Mouse (Mus musculus) bone marrow, adult 2 months (tissue): ENCODE measurements around the gene Jag1.

Experiments used
- CTCF ChIP-seq: fragments of 200-500 bp; IDR thresholded peaks from 2 replicates; pipeline ENCODE4 v1.5.1; 2011; ENCODE audit warnings: low read length, control low read depth; ENCODE audit not compliant: control insufficient read depth, insufficient read depth
- POLR2A ChIP-seq: fragments of 200-500 bp; IDR thresholded peaks from 2 replicates; pipeline ENCODE4 v1.6.1; 2011; ENCODE audit warnings: low read depth, mild to moderate bottlenecking, control low read depth, low read length, borderline replicate concordance; ENCODE audit not compliant: control insufficient read depth

- TF ChIP-seq CTCF, result no peak
- TF ChIP-seq POLR2A, result no peak
These were observed 35.4 kb downstream of the Jag1 start for GRCm38 (mm10) chr2:137081001-137081400.
